Mouse (Mus musculus) myocyte (in vitro differentiated cells): ENCODE data around the gene Apod. TPM values are rescaled to one million over a fixed set of nuclear protein-coding genes. Genes with fewer than 3 reads are reported as not detected.

Experiments used
- H3K27me3 ChIP-seq: one replicate; pipeline ENCODE4 v1.6.1; 2011; ENCODE audit not compliant: control insufficient read depth, insufficient read depth, insufficient read length
- H3K36me3 ChIP-seq: one replicate; pipeline ENCODE4 v1.6.1; 2011; ENCODE audit not compliant: control insufficient read depth, insufficient read depth
- H3K4me2 ChIP-seq: one replicate; pipeline ENCODE4 v1.6.1; 2011; ENCODE audit warnings: low read depth, control low read depth
- H3K4me3 ChIP-seq: one replicate; pipeline ENCODE4 v1.5.1; 2011; ENCODE audit warnings: mild to moderate bottlenecking, control low read depth, moderate library complexity
- H3K79me2 ChIP-seq: one replicate; pipeline ENCODE4 v1.6.1; 2011; ENCODE audit not compliant: control insufficient read depth, insufficient read depth
- H3ac ChIP-seq: one replicate; pipeline ENCODE4 v1.6.1; 2011; ENCODE audit not compliant: control insufficient read depth, insufficient read length
- CEBPB ChIP-seq: IDR thresholded peaks from 2 replicates; pipeline ENCODE4 v1.6.1; 2011; ENCODE audit warnings: mild to moderate bottlenecking, moderate library complexity; ENCODE audit not compliant: poor library complexity, insufficient read depth, severe bottlenecking
- E2F4 ChIP-seq: IDR thresholded peaks from one replicate; pipeline ENCODE4 v1.6.1; 2011; ENCODE audit warnings: mild to moderate bottlenecking, control low read depth, moderate library complexity; ENCODE audit not compliant: insufficient read depth
- MAX ChIP-seq: IDR thresholded peaks from one replicate; pipeline ENCODE4 v1.6.1; 2011; ENCODE audit warnings: low read depth, mild to moderate bottlenecking, control low read depth
- MYOD1 ChIP-seq, 3 experiments: IDR thresholded peaks; one replicate each; pipeline ENCODE4 v1.6.1; 2011; ENCODE audit warnings: control low read depth in 2 of 3, low read depth in 2 of 3, mild to moderate bottlenecking in 2 of 3, moderate library complexity in 1 of 3; ENCODE audit not compliant: insufficient read length in 2 of 3, control insufficient read depth in 1 of 3
- MYOG ChIP-seq, 3 experiments: IDR thresholded peaks; one replicate each; pipeline ENCODE4 v1.6.1; 2011; ENCODE audit warnings: control low read depth in 2 of 3, low read depth in 2 of 3, mild to moderate bottlenecking in 2 of 3; ENCODE audit not compliant: insufficient read length in 2 of 3, control insufficient read depth in 1 of 3, insufficient read depth in 1 of 3
- POLR2A ChIP-seq: IDR thresholded peaks from one replicate; pipeline ENCODE4 v1.6.1; 2011; ENCODE audit warnings: low read depth, mild to moderate bottlenecking, control low read depth, moderate library complexity; ENCODE audit not compliant: insufficient read length
- POLR2AphosphoS2 ChIP-seq: IDR thresholded peaks from one replicate; pipeline ENCODE4 v1.6.1; 2011; ENCODE audit warnings: low read depth, control low read depth; ENCODE audit not compliant: insufficient read length
- REST ChIP-seq: IDR thresholded peaks from one replicate; pipeline ENCODE4 v1.6.1; 2011; ENCODE audit warnings: mild to moderate bottlenecking, control low read depth, moderate library complexity; ENCODE audit not compliant: insufficient read depth, insufficient read length
- SRF ChIP-seq: IDR thresholded peaks from one replicate; pipeline ENCODE4 v1.6.1; 2011; ENCODE audit warnings: low read depth; ENCODE audit not compliant: control insufficient read depth, insufficient read length
- TCF12 ChIP-seq: IDR thresholded peaks from one replicate; pipeline ENCODE4 v1.6.1; 2011; ENCODE audit warnings: mild to moderate bottlenecking, control low read depth; ENCODE audit not compliant: poor library complexity, insufficient read depth, severe bottlenecking
- TCF3 ChIP-seq: IDR thresholded peaks from one replicate; pipeline ENCODE4 v1.6.1; 2011; ENCODE audit warnings: low read depth, control low read depth; ENCODE audit not compliant: insufficient read length
- USF1 ChIP-seq: IDR thresholded peaks from one replicate; pipeline ENCODE4 v1.6.1; 2011; ENCODE audit warnings: low read depth, mild to moderate bottlenecking, control low read depth, moderate library complexity
- polyA plus RNA-seq: library from polyadenylated mRNA; unstranded; fragments of >200 nt; fragmentation: generic; extraction: Trizol; gene quantifications from one replicate; pipeline ENCODE4 v1.2.1, GENCODE M21; 2012; ENCODE audit warnings: missing spikeins

Apod gene
- polyA plus RNA-seq, 1 experiment: 1.2 TPM

DNA sequence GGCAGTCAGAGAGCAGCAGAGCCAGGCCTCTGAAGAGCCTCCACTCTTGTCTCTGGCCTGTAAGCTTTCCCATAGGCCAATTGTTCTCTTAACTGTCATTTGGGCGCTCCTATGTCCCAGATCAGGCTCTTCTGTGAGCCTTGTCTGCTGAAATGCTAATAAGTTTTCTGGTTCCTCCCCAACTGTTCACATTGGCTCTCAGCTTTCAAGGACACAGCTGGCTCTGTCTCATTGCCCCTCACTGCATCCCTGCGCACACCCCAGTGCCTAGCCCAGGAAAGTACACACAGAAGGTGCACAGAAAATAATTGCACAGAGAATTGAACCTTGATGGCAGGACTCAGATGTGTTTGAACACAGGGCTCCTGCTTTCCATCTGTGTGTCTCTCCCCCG, 14.7 kb downstream of the Apod start:
- Histone ChIP-seq H3K36me3 (no peaks in the 10 kb centered on the region), H3ac (no peak overlapping the region), H3K79me2 (no peaks in the 10 kb centered on the region), H3K27me3 (no peaks in the 10 kb centered on the region), H3K4me2 (no peak overlapping the region), H3K4me3 (no peak overlapping the region)
- TF ChIP-seq TCF3: no peak
- TF ChIP-seq MYOG (IDR thresholded peaks at IDR 0.05; ENCODE audit: control insufficient read depth in 1 of 3, insufficient read depth in 1 of 3, insufficient read length in 2 of 3, low read depth in 2 of 3): no peak

- Histone ChIP-seq H3K27me3 (no peaks in the 10 kb centered on the region), H3ac (no peak overlapping the region), H3K36me3 (no peaks in the 10 kb centered on the region), H3K4me3 (no peak overlapping the region), H3K4me2 (no peak overlapping the region), H3K79me2 (no peaks in the 10 kb centered on the region)
- TF ChIP-seq E2F4 (no peak), CEBPB (no peak), TCF12 (no peak), MAX (no peak), TCF3 (no peak), POLR2A (no peak), POLR2AphosphoS2 (no peak), MYOG (IDR thresholded peaks at IDR 0.05; ENCODE audit: control insufficient read depth in 1 of 3, insufficient read depth in 1 of 3, insufficient read length in 2 of 3, low read depth in 2 of 3) (no peak), REST (no peak), MYOD1 (IDR thresholded peaks at IDR 0.05; ENCODE audit: control insufficient read depth in 1 of 3, insufficient read length in 2 of 3, low read depth in 2 of 3) (no peak), SRF (no peak), USF1 (no peak)
These were observed 15.2 kb downstream of the Apod start for GRCm38 (mm10) chr16:31299164-31299959.

GRCm38 (mm10) chr16:31297113-31297512, 17.5 kb downstream of the Apod start:
- H3K4me3 ChIP-seq: no peak overlapping the region
- TF ChIP-seq USF1: no peak
- no peak for TF ChIP-seq E2F4
- no peak for TF ChIP-seq SRF
- TF ChIP-seq POLR2AphosphoS2: no peak
- no peak for TF ChIP-seq TCF3
- no peak for TF ChIP-seq POLR2A
- no peak overlapping the region for H3ac ChIP-seq
- no peak overlapping the region for H3K4me2 ChIP-seq
- no peaks in the 10 kb centered on the region for H3K36me3 ChIP-seq
- H3K27me3 ChIP-seq: no peaks in the 10 kb centered on the region
- H3K79me2 ChIP-seq: no peaks in the 10 kb centered on the region

DNA sequence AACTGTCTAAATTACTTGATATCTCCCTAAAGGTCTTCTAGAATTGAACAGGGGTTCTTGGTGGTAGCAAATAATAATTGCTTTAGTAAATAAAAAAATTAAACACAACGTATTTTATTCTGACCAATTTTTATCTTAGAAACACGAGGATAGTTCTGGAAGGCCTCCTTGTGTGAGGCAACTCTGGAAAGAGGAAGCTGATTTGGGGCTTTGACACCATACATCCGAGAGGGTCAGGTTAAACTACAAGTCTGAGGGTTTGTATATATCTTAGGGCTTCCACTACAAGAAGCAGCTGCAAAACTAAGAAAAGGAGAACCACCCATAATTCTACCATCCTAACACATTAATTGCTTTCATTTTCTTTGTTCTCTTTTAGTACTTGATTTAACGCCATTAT, 20.8 kb downstream of the Apod start:
- Histone ChIP-seq H3K79me2 (no peaks in the 10 kb centered on the region), H3K36me3 (no peaks in the 10 kb centered on the region), H3K4me3 (no peak overlapping the region), H3K27me3 (no peaks in the 10 kb centered on the region), H3ac (no peak overlapping the region), H3K4me2 (no peak overlapping the region)
- TF ChIP-seq MAX: no peak
- TF ChIP-seq USF1: no peak
- no peak for TF ChIP-seq CEBPB
- TF ChIP-seq MYOD1 (IDR thresholded peaks at IDR 0.05; ENCODE audit: control insufficient read depth in 1 of 3, insufficient read length in 2 of 3, low read depth in 2 of 3): no peak
- TF ChIP-seq REST: no peak
- no peak for TF ChIP-seq E2F4

DNA sequence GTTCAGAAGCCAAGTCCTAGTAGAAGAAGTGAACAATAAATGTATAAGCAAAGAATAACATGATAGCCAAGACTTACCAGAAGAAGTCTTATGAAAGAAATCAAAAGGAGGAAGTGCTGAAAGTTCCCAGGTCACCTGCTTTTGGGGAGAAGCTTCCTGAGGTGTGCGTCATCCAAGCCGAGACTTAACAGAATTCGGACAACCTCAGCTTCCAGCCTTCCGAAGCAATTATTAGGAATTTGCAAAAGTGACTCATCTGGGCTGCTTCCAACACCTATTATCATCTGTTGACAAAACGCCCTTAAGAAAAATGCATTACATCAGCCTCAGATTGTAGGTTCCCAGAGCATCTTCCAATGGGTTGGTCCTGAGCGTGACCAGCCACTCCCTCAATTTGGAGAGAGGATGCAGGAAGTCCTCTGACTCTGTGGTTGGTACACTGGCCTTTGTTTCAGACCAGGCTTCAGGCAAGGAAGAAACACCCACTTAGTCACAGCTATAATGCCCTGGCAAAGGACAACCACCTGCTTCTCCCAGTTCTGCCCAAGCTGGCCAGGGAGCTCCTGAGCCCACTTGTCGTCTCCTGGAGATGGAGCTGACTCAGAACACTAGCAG, 23.8 kb downstream of the Apod start:
- Histone ChIP-seq H3K79me2 (no peaks in the 10 kb centered on the region), H3K36me3 (no peaks in the 10 kb centered on the region), H3ac (no peak overlapping the region), H3K4me3 (no peak overlapping the region), H3K4me2 (peak overlapping the region; percentile 86), H3K27me3 (no peaks in the 10 kb centered on the region)
- peak in 2 of 3 experiments; percentile 68 to 70 for TF ChIP-seq MYOD1 (IDR thresholded peaks at IDR 0.05; ENCODE audit: control insufficient read depth in 1 of 3, insufficient read length in 2 of 3, low read depth in 2 of 3)
- no peak for TF ChIP-seq USF1
- peak in 1 of 3 experiments; percentile 76 for TF ChIP-seq MYOG (IDR thresholded peaks at IDR 0.05; ENCODE audit: control insufficient read depth in 1 of 3, insufficient read depth in 1 of 3, insufficient read length in 2 of 3, low read depth in 2 of 3)
